ENCODE assay signal across 16 mouse cellular contexts in the genomic region with DNA sequence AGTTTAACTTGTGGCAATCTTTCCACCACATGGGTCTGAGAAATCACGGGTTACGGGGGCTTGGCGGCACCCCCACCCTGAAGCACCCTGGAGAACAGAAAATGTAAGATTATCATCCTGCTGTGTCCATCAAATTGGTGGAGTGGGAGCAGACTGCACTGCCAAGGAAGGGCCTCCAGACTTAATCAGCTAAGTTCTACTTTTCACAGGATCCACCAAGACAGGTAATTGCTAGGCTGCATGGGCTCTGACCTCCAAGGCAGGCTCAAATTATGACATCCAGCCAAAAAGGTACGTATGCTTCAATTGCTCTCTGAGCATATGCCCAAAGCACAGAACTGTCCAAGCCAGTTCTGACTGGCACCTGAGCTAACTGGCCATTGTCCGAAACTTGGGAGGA. TPM values are rescaled to one million over a fixed set of nuclear protein-coding genes. Genes with fewer than 3 reads are reported as not detected.
"Had no signal": no experiment of that assay in that cellular context is flagged by ENCODE, and none has a peak within 500 bp of the region (broad histone marks: within the 10 kb centered on the region; RNA-seq: fewer than 3 reads in every experiment).

No protein-coding gene starts in this region.

- H3K9me3 ChIP-seq: neural tube, embryonic 15.5 days; stomach, embryonic 15.5 days had no signal

- H3K27me3 ChIP-seq: neural tube, embryonic 15.5 days; stomach, embryonic 15.5 days had no signal

- H3K27ac ChIP-seq: neural tube, embryonic 15.5 days; stomach, embryonic 15.5 days; stomach, postnatal 0 days had no signal

- H3K4me2 ChIP-seq: neural tube, embryonic 15.5 days; stomach, embryonic 15.5 days had no signal

- H3K4me1 ChIP-seq: neural tube, embryonic 15.5 days; stomach, embryonic 15.5 days had no signal

- H3K4me3 ChIP-seq: neural tube, embryonic 15.5 days; stomach, embryonic 15.5 days had no signal

- H3K9ac ChIP-seq: neural tube, embryonic 15.5 days; stomach, embryonic 15.5 days had no signal

- DNase-seq: retina, postnatal 1 day; right cerebral cortex, adult 18-20 months; right cerebral cortex, postnatal 14 days; right cerebral cortex, postnatal 25 days; right cerebral cortex, postnatal 4 days; spleen, adult 18-20 months; thymus, adult 18-20 months; thymus, adult 2 months; thymus, postnatal 14 days; thymus, postnatal 25 days; thymus, postnatal 36 days; thymus, postnatal 4 days had no signal

RNA-seq across cellular contexts. Expression of a gene that starts 25.0 kb away (rescaled TPM):
- total RNA-seq: neutrophil, adult 5-6 weeks had no signal
